Mouse (Mus musculus): ENCODE measurements around the gene Simc1.
"Not testable (repeated sequence)": the region's sequence is repeated elsewhere in the genome, so short reads cannot be mapped to it uniquely, and the experiment has no call there.

The Simc1 gene

DNA sequence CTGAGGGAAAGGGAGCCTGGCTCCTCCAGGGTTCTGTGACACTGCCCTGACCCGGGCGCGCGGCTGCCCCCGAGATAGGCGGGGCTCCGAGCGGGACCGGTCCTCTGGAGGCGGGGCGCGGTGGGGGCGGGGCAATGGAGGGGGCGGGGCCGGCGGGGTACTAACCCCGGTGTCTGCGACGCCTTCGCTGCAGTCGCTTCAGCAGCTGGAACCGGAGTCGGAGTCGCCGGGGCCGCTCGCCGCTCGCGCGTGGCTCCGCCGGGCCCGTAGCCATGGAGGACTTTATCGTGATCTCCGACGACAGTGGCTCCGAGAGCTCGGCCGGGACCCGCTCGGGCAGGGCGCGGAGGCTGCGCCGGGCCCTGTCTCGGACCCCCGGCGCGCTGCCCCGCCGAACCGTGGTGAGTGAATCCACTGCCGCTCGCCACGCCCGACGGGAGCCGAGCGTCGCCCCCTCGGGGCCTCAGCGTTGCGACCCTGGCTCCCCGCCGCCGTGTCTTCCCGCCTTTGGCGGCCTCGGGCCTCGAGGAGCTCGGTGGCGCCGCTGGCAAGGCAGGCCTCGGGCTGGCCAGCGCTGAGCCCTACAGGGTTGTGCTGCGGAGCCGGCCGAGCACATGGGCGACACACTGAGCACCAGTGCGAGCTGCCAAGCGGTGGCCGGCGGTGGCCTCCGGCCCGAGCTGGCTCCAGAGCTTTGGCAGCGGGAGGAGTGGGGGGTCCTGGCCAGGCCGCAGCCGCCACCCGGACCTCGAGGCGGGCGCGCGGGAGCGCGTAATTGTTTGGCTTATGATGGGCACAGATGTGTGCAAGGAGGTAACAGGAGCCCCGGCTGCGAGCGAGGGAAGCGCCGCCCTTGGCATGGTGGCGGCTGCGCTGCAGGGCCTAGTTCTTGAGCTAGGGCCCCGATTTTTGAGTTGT is at the start of gene Simc1:
Gene Simc1, plus strand, starts transcription at position 176 of the 918 bp plus-strand sequence.
- in situ Hi-C loops (cut with MseI, MboI): no loop called here

DNA sequence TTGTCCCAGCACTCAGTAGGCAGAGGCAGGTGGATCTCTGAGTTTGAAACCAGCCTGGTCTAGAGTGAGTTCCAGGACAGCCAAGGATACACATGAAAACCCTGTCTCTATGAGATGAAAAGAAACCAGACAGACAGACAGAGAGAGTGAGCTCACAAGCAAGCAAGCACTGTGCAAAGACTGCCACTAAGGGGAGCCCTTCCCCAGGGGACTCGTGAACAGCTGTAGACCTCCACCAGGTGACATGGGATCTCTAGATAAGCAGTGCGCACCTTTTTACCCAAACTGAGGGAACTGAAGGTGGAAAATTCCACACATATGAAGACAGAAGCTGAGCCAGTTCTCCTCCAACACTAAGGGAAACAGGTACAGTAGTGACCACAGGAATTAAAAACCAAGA is 46.5 kb upstream of the Simc1 start:
- in situ Hi-C loops (cut with MseI, MboI): no loop called here

- in situ Hi-C loops (cut with MseI, MboI): no loop called here
These were observed 44.3 kb upstream of the Simc1 start for GRCm38 (mm10) chr13:54459282-54459681.

GRCm38 (mm10) chr13:54468098-54469011 is 35.2 kb upstream of the Simc1 start, which contains the start of gene Thoc3:
Gene Thoc3 (minus strand): TSS chr13:54468849.
- in situ Hi-C loops (cut with MseI, MboI): no loop called here

DNA sequence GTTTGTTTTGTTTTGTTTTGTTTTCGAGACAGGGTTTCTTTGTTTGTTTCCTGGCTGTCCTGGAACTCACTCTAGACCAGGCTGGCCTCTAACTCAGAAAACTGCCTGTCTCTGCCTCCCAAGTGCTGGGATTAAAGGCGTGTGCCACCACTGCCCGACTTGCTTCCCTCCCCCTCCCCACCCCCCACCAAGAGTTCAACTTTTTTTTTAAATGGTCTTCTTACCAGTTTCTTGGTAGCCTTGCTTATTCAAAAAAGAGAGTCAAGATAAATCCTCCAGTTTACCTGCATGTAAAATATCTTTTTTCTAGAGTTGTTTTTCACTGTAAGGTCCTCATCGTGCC is 34.6 kb upstream of the Simc1 start:
- in situ Hi-C loops (cut with MseI, MboI): no loop called here

GRCm38 (mm10) chr13:54471967-54472366 is 31.6 kb upstream of the Simc1 start:
- in situ Hi-C loops (cut with MseI, MboI): no loop called here

DNA sequence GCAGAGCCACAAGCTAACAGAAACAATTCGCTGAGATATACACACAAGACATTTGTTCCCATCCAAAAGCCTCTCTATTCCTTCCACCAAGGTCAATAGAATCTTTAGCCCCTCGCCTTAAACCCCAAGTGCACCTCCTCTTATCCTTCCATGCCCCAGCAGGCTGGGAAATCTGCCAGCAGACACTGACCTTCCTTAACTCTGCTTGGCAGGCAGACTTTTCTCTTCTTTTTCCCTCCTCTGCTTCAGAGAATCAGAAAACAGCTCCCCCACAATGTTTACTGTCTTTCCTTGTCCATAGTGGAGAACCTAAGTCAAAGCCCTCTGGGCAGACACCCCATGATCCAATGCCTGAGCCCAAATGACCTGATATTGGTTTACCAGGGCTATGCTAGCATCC is 28.6 kb upstream of the Simc1 start:
- in situ Hi-C loops (cut with MseI, MboI): no loop called here

DNA sequence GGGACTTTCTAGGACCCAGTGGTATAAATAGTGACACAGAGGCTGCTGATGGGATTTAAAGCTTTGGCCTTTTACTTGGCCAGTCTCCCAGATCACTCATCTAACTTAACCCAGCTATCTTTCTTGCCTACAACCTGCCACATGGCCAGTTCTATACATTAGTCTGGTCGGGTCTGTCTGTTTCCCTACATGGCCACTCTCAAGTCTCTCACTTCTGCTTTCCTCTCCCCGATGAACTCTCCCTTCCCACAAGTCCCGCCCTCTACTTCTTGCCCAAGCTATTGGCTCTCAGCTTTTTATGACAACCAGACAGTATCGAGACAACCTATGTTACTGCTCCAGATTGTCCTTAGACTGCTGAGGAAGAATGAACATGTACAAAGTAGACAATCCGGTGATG is 27.9 kb upstream of the Simc1 start:
- in situ Hi-C loops (cut with MseI, MboI): no loop called here

GRCm38 (mm10) chr13:54479286-54479685 is 24.3 kb upstream of the Simc1 start:
- in situ Hi-C loops (cut with MseI, MboI): no loop called here

GRCm38 (mm10) chr13:54481498-54481897 is 22.1 kb upstream of the Simc1 start:
- in situ Hi-C loops (cut with MseI, MboI): no loop called here

- in situ Hi-C loops (cut with MseI, MboI): no loop called here
These were observed 13.2 kb upstream of the Simc1 start for GRCm38 (mm10) chr13:54490411-54490810.

DNA sequence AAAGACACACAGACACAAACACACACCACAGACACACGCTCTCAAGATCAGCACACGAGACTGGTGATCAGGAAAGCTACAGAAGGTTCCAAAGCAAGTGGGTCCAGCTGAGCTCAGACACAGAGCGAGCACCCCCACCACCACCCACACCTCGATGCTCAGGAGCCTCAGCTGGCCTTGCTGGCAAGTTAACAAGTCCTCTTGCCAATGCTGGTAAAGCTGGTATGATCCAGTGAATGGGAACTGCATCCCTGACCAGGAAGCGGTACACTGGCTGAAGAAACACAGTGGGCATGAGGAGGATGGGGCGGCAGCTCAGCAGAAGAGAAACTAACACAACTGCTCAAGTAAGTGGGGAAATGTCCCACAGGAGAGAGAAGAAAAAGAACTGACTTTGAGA is 12.2 kb upstream of the Simc1 start:
- in situ Hi-C loops (cut with MseI, MboI): no loop called here

DNA sequence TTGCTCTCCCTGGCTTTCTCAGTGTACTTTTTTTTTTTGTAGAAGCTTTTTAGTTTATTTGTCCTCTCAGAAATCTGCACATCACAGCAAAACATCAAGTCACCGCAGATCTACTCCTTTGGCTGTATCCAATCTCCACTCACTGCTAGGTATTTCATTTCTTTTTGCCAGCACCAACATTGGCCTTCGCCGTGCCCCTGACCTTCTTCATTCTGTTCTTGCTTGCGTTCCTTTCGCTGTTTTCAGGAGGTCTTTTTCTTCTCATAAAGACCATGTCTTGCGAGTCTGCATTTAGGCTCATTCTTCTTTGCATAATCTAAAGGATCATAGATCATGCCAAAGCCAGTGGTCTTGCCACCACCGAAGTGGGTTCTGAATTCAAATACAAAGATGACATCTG is 4.0 kb upstream of the Simc1 start:
- in situ Hi-C loops (cut with MseI, MboI): not testable (repeated sequence)

- in situ Hi-C loops (cut with MseI, MboI): no loop called here
These were observed 2.2 kb upstream of the Simc1 start for GRCm38 (mm10) chr13:54501352-54501751.

DNA sequence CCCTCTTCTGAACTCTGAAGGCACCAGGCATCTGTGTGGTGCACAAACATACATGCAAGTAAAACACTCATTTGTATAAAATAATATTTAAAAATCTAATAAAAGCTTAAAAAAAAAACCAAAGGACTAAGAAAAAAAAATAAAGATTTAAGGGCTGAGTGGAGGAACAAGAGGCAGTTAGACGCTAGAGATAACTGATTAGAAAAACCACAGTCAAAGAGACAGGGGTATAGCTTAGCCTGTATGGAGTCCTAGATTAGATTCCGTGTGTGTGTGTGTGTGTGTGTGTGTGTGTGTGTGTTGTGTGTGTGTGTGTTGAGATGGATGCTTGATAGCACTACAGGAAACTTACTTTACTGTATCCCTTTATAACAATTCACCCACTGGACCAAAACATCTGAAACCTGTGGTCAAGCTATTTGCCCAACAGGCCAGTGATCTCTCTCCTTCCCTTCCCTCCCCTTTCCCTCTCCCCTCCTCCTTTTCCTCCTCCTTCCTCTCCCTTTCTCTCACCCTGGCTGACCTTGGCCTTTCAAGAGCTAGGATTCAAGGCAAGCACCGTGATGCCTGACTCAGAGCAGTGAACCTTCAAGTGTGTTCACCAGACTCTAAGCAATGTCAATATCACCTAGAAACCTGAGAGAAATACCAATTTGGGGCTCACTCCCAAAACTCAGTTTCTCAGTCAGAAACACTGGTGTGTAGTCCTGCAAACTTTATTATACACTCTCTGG is 1.5 kb upstream of the Simc1 start:
- in situ Hi-C loops (cut with MseI, MboI): no loop called here

DNA sequence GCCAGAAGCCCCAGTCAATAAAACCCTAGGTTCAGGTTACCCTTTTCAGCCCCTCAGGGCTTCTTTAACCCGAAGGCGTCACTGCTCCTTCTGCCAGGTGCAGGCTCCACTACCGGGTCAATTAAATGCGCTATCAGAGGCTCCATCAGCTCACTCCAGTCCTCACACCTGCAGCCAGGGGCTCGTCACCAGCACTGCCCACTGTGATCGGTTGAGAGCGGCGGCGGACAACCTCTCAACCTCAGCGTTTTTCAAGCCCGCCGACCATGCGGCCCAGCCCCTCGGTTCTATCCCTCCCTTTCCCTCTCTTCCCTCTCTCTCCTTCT is 338 bp upstream of the Simc1 start:
- in situ Hi-C loops (cut with MseI, MboI): no loop called here

GRCm38 (mm10) chr13:54504611-54505260 is 1.2 kb downstream of the Simc1 start:
- in situ Hi-C loops (cut with MseI, MboI): no loop called here

DNA sequence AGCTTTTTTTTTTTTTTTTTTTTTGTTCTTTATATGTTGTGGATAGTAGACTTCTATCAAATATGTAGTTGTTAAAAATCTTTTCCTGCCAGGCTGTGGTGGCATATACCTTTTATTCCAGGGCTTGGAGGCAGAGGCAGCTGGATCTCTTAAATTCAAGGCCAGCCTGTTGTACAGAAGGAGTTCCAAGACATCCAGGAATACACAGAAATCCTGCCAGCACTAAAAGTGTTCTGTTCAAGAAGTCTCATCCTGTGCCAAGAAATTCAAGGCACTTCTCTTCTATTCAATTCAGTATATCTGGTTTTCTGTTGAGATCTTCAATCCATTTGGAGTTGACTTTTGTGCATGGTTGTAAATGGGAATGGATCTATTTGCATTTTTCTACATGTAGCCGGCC is 2.3 kb downstream of the Simc1 start:
- in situ Hi-C loops (cut with MseI, MboI): no loop called here

DNA sequence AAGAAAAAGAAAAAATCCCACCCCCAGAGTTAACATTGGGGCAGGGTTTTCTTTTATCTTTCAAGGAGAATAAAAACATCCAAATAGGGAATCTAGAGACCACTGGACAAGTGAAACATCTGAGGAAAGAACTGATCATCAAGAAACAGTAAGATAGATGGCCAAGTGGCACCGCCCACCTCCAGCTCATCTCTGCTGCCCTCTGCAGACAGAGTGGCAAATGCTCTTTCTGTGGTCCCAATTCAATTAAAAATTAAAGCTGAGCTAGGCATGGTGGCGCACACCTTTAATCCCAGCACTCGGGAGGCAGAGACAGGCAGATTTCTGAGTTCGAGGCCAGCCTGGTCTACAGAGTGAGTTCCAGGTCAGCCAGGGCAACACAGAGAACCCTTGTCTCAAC is 16.6 kb downstream of the Simc1 start:
- in situ Hi-C loops (cut with MseI, MboI): no loop called here

DNA sequence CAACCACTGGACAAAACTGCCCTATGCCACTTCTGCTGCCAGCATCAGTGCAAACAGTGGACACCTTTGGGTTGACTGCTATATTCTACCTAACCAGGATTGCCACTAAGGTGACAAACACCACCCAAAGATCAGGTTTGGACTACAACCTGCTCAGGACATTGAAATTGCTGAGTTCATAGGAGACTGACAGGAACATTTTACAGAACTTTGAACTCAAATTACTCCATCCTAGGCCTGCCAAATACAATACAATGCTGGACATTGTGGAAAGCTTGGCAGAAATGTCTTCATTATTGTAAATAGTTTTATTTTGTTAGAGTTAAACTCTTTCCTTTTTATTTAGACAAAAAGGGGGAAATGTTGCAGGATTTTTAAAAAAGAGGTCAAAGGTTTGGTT is 17.6 kb downstream of the Simc1 start:
- in situ Hi-C loops (cut with MseI, MboI): no loop called here

GRCm38 (mm10) chr13:54527140-54527539 is 23.6 kb downstream of the Simc1 start:
- in situ Hi-C loops (cut with MseI, MboI): no loop called here

DNA sequence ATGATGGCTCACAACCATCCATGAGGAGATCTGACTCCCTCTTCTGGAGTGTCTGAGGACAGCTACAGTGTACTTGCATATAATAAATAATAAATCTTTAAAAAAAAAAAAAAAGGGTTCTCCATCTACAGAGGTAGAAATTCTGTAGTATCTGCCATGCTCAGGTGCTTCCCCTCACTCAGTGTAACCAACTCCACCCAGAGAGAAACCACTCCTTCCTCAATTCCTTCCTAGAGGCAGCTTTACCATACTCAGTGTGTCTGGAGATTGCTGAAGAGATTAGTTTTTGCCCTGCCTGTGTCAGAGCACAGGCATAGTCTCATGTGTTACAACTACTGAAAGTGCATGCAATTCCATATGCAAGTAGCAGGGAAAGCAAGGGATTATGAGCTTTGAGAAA is 28.6 kb downstream of the Simc1 start:
- in situ Hi-C loops (cut with MseI, MboI): no loop called here
